Mouse (Mus musculus): Measurements from ENCODE around the gene Ush1c. TPM values are rescaled to one million over a fixed set of nuclear protein-coding genes. Genes with fewer than 3 reads are reported as not detected.
A peak's percentile ranks its signal among the peaks of the same experiment; 100 is the strongest.

Gene Ush1c
- polyA plus RNA-seq, 1 experiment from 2014 or later = 2.5 TPM

GRCm38 (mm10) chr7:46247606-46248005, 9.3 kb upstream of the Ush1c start:
- Histone ChIP-seq H3K27ac (ENCODE audit: low read length) (no peak overlapping the region), H3K9me3 (ENCODE audit: control insufficient read depth, low read length) (no peaks in the 10 kb centered on the region), H3K4me1 (replicated peaks; ENCODE audit: control insufficient read depth, insufficient read depth, low read length) (no peaks in the 10 kb centered on the region), H3K9ac (replicated peaks; ENCODE audit: low read depth, low read length) (no peak overlapping the region), H3K36me3 (ENCODE audit: control insufficient read depth, insufficient read depth) (no peaks in the 10 kb centered on the region), H3K27me3 (replicated peaks; ENCODE audit: control insufficient read depth, insufficient read depth, low read length) (no peaks in the 10 kb centered on the region), H3K4me3 (replicated peaks; ENCODE audit: low read length) (no peak overlapping the region), H3K4me2 (ENCODE audit: low read length) (no peak overlapping the region)
- 87% methylated on average over 3 of the region's 3 CpGs for WGBS
- ATAC-seq = no peak

DNA sequence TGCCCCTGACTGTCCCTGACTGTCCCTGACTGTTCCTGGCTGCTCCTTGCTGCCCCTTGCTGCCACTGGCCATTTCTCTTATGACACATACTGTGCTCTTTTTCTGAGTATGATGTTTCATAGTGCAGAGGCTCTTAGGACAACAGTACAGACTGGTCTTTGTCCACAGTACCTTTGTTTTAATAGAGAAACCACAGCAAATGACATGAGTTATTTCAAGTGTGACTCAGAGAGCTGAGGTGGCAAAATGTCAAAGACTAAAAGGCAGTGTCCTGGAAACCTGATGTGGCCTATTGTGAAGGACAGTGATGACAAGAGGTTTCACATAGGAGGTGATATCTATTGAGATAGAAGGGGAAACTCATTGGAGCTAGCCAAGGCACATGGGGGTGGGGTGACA, 8.6 kb upstream of the Ush1c start:
- no peaks in the 10 kb centered on the region for H3K9me3 ChIP-seq (ENCODE audit: control insufficient read depth, low read length)
- H3K4me3 ChIP-seq (replicated peaks; ENCODE audit: low read length) = no peak overlapping the region
- H3K36me3 ChIP-seq (ENCODE audit: control insufficient read depth, insufficient read depth) = no peaks in the 10 kb centered on the region
- ATAC-seq = no peak
- no peak overlapping the region for H3K9ac ChIP-seq (replicated peaks; ENCODE audit: low read depth, low read length)
- H3K4me1 ChIP-seq (replicated peaks; ENCODE audit: control insufficient read depth, insufficient read depth, low read length) = no peaks in the 10 kb centered on the region
- H3K27ac ChIP-seq (ENCODE audit: low read length) = no peak overlapping the region
- H3K4me2 ChIP-seq (ENCODE audit: low read length) = no peak overlapping the region
- H3K27me3 ChIP-seq (replicated peaks; ENCODE audit: control insufficient read depth, insufficient read depth, low read length) = no peaks in the 10 kb centered on the region

GRCm38 (mm10) chr7:46240696-46241095, 2.4 kb upstream of the Ush1c start, which contains the start of gene Otog:
Gene Otog, plus strand, starts transcription at chr7:46240987.
- H3K9ac ChIP-seq (replicated peaks; ENCODE audit: low read depth, low read length) = no peak within 1 kb of the TSS
- H3K4me2 ChIP-seq (ENCODE audit: low read length) = no peak within 1 kb of the TSS
- whole genome bisulfite sequencing = 37% methylated on average over 2 of the region's 2 CpGs
- ATAC-seq = no peak
- H3K4me1 ChIP-seq (replicated peaks; ENCODE audit: control insufficient read depth, insufficient read depth, low read length) = peaks cover 9% of the 10 kb centered on the region
- no peaks in the 10 kb centered on the region for H3K36me3 ChIP-seq (ENCODE audit: control insufficient read depth, insufficient read depth)
- no peaks in the 10 kb centered on the region for H3K9me3 ChIP-seq (ENCODE audit: control insufficient read depth, low read length)
- H3K27me3 ChIP-seq (replicated peaks; ENCODE audit: control insufficient read depth, insufficient read depth, low read length) = no peaks in the 10 kb centered on the region
- no peak within 1 kb of the TSS for H3K27ac ChIP-seq (ENCODE audit: low read length)
- no peak within 1 kb of the TSS for H3K4me3 ChIP-seq (replicated peaks; ENCODE audit: low read length)

GRCm38 (mm10) chr7:46240091-46240490, 1.8 kb upstream of the Ush1c start:
- Histone ChIP-seq H3K4me3 (replicated peaks; ENCODE audit: low read length) (no peak overlapping the region), H3K36me3 (ENCODE audit: control insufficient read depth, insufficient read depth) (no peaks in the 10 kb centered on the region), H3K4me1 (replicated peaks; ENCODE audit: control insufficient read depth, insufficient read depth, low read length) (peaks cover 11% of the 10 kb centered on the region), H3K9me3 (ENCODE audit: control insufficient read depth, low read length) (no peaks in the 10 kb centered on the region), H3K27ac (ENCODE audit: low read length) (no peak overlapping the region), H3K9ac (replicated peaks; ENCODE audit: low read depth, low read length) (no peak overlapping the region), H3K4me2 (ENCODE audit: low read length) (no peak overlapping the region), H3K27me3 (replicated peaks; ENCODE audit: control insufficient read depth, insufficient read depth, low read length) (no peaks in the 10 kb centered on the region)
- WGBS = 69% methylated on average over 4 of the region's 4 CpGs
- ATAC-seq = no peak

DNA sequence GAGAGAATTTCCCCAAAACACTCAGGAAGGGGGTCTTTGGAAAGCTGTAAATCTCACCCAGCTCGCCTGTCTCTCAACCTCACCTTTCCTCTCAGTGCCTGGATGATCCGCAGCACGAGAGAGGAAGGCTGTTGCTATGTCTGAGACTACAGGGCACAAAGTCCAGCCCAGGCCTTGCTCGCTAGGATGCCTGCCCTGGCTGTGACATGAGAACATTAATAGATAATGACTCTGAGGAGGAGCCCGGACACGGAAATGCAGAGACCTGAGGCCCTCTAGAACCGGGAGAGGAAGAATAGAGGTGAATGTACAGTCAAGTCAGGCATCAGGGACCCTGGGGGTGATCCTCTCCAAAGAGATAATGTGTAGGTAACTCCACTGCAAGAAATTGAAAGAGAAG, 1.1 kb downstream of the Ush1c start:
- H3K4me1 ChIP-seq (replicated peaks; ENCODE audit: control insufficient read depth, insufficient read depth, low read length) = peaks cover 11% of the 10 kb centered on the region

GRCm38 (mm10) chr7:46236363-46236762, 1.9 kb downstream of the Ush1c start:
- Histone ChIP-seq H3K4me1 (replicated peaks; ENCODE audit: control insufficient read depth, insufficient read depth, low read length) (peaks cover 11% of the 10 kb centered on the region), H3K9me3 (ENCODE audit: control insufficient read depth, low read length) (no peaks in the 10 kb centered on the region), H3K36me3 (ENCODE audit: control insufficient read depth, insufficient read depth) (no peaks in the 10 kb centered on the region), H3K27me3 (replicated peaks; ENCODE audit: control insufficient read depth, insufficient read depth, low read length) (no peaks in the 10 kb centered on the region), H3K27ac (ENCODE audit: low read length) (0 out of 2 replicates have a peak overlapping the region, but pooled peaks have one; percentile 1), H3K4me2 (ENCODE audit: low read length) (0 out of 2 replicates have a peak overlapping the region, but pooled peaks have one; percentile 17), H3K9ac (replicated peaks; ENCODE audit: low read depth, low read length) (no peak overlapping the region), H3K4me3 (replicated peaks; ENCODE audit: low read length) (no peak overlapping the region)
- ATAC-seq = 0 out of 2 replicates have a peak, but pooled peaks have one; percentile 14
- WGBS = 79% methylated on average over 15 of the region's 15 CpGs

More for the DNA sequence above, 1.1 kb downstream of the Ush1c start:
- Histone ChIP-seq H3K27ac (ENCODE audit: low read length) (no peak overlapping the region), H3K4me3 (replicated peaks; ENCODE audit: low read length) (no peak overlapping the region), H3K4me2 (ENCODE audit: low read length) (no peak overlapping the region), H3K9me3 (ENCODE audit: control insufficient read depth, low read length) (no peaks in the 10 kb centered on the region), H3K27me3 (replicated peaks; ENCODE audit: control insufficient read depth, insufficient read depth, low read length) (no peaks in the 10 kb centered on the region), H3K36me3 (ENCODE audit: control insufficient read depth, insufficient read depth) (no peaks in the 10 kb centered on the region), H3K9ac (replicated peaks; ENCODE audit: low read depth, low read length) (no peak overlapping the region)
- ATAC-seq = no peak
- 79% methylated on average over 7 of the region's 7 CpGs for WGBS

DNA sequence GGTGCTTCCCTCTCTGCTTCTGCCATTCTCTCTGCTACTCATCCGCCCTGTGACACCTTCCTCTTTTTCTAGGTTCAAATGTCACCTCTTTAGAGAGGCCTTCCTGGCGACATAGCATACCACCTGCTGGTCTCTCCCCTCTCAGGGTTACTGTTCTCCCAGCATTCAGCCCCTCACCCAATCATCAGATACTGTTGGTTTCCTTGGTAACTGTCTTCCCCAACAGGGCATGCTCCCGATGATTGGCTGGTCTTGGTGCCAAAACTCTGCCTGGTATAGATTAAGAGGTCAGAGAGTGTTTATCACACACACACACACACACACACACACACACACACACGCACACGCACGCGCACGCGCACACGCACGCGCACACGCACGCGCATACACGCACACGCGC, 2.4 kb downstream of the Ush1c start:
- Histone ChIP-seq H3K4me3 (replicated peaks; ENCODE audit: low read length) (no peak overlapping the region), H3K27ac (ENCODE audit: low read length) (peak overlapping the region; percentile 9; the same call in 1 of the 2 replicates), H3K9me3 (ENCODE audit: control insufficient read depth, low read length) (no peaks in the 10 kb centered on the region), H3K4me2 (ENCODE audit: low read length) (no peak overlapping the region), H3K36me3 (ENCODE audit: control insufficient read depth, insufficient read depth) (no peaks in the 10 kb centered on the region), H3K27me3 (replicated peaks; ENCODE audit: control insufficient read depth, insufficient read depth, low read length) (no peaks in the 10 kb centered on the region), H3K9ac (replicated peaks; ENCODE audit: low read depth, low read length) (no peak overlapping the region), H3K4me1 (replicated peaks; ENCODE audit: control insufficient read depth, insufficient read depth, low read length) (peaks cover 11% of the 10 kb centered on the region)
- ATAC-seq = peak; percentile 74; the same call in 1 of the 2 replicates
- WGBS = 60% methylated on average over 18 of the region's 18 CpGs

DNA sequence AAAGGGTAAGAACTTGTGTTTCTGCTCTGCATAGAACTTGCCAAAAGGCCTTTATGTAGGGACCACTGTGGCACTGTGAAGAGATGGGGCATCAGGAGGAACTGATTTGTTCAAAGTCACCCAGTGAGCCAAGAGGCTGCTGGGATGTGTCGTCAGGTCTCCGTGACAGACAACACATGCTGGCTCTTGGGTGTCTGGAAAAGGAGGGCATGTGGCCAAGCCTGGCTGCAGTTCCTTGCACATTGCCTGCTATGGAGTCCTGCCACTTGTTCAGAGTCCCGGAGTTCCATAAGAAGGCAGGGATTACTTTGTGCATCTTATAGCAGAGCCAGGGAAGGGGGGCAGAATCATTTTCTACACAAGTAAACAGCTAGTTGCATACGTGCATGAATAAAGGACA, 11.4 kb downstream of the Ush1c start:
- peak overlapping the region; percentile 70 for H3K27ac ChIP-seq (ENCODE audit: low read length)
- H3K4me3 ChIP-seq (replicated peaks; ENCODE audit: low read length) = no peak overlapping the region
- ATAC-seq = peak; percentile 90
- no peak overlapping the region for H3K9ac ChIP-seq (replicated peaks; ENCODE audit: low read depth, low read length)
- no peak overlapping the region for H3K4me2 ChIP-seq (ENCODE audit: low read length)
- H3K27me3 ChIP-seq (replicated peaks; ENCODE audit: control insufficient read depth, insufficient read depth, low read length) = no peaks in the 10 kb centered on the region
- WGBS = 34% methylated on average over 4 of the region's 4 CpGs
- H3K4me1 ChIP-seq (replicated peaks; ENCODE audit: control insufficient read depth, insufficient read depth, low read length) = peaks cover 17% of the 10 kb centered on the region
- no peaks in the 10 kb centered on the region for H3K9me3 ChIP-seq (ENCODE audit: control insufficient read depth, low read length)
- H3K36me3 ChIP-seq (ENCODE audit: control insufficient read depth, insufficient read depth) = no peaks in the 10 kb centered on the region

DNA sequence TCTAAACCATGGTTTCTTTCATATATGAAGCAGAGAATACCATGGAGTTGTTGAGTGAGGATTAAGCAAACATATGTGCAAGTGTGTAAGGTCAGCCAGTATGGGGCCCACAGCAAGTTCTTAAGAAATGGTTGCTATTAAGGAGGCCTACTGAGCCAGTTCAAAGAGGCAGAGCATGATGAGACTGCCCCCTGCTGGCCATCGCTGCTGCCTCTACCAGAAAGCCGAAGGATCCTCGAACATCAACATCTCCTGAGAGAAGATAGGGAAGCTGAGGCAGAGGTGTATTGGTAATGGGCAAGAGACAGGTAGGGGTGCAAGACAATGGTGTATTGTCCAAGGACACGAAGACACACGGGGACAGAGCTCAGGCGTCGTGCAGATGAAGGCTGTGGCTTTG, 12.1 kb downstream of the Ush1c start:
- Histone ChIP-seq H3K4me1 (replicated peaks; ENCODE audit: control insufficient read depth, insufficient read depth, low read length) (peaks cover 17% of the 10 kb centered on the region), H3K4me2 (ENCODE audit: low read length) (no peak overlapping the region), H3K4me3 (replicated peaks; ENCODE audit: low read length) (no peak overlapping the region), H3K36me3 (ENCODE audit: control insufficient read depth, insufficient read depth) (no peaks in the 10 kb centered on the region), H3K9ac (replicated peaks; ENCODE audit: low read depth, low read length) (no peak overlapping the region), H3K9me3 (ENCODE audit: control insufficient read depth, low read length) (no peaks in the 10 kb centered on the region), H3K27me3 (replicated peaks; ENCODE audit: control insufficient read depth, insufficient read depth, low read length) (no peaks in the 10 kb centered on the region), H3K27ac (ENCODE audit: low read length) (peak overlapping the region; percentile 57; the same call in 1 of the 2 replicates)
- 18% methylated on average over 7 of the region's 7 CpGs for WGBS
- no peak for ATAC-seq

DNA sequence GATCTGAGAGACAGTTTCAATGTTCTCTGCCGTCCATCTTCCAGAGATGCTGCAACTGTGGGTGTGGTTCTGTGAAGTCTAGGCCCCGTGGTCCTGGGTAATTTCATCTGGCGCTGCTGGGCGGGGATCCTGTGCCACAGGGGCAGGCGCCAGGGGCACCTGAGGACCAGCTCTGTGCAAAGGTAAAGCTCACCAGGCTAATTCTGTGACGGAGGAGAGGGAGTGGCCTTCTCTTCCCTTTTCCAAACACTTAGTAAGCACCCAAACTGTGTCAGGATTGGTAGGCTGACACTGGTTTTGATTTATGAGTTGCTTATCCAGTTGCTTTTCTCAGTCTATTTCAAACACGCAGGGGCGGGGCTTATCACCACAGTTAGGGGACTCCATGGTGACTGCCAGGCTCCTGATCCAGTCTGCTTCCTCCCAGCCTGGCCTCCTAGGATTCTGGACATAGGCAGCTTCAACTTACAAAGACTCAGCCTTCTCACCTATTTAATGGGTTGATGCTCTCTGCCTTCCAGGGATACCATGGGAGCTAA, 17.6 kb downstream of the Ush1c start:
- H3K9ac ChIP-seq (replicated peaks; ENCODE audit: low read depth, low read length) = no peak overlapping the region
- H3K9me3 ChIP-seq (ENCODE audit: control insufficient read depth, low read length) = no peaks in the 10 kb centered on the region
- H3K36me3 ChIP-seq (ENCODE audit: control insufficient read depth, insufficient read depth) = no peaks in the 10 kb centered on the region
- H3K4me3 ChIP-seq (replicated peaks; ENCODE audit: low read length) = no peak overlapping the region
- 79% methylated on average over 8 of the region's 8 CpGs for WGBS
- H3K4me1 ChIP-seq (replicated peaks; ENCODE audit: control insufficient read depth, insufficient read depth, low read length) = no peaks in the 10 kb centered on the region
- no peaks in the 10 kb centered on the region for H3K27me3 ChIP-seq (replicated peaks; ENCODE audit: control insufficient read depth, insufficient read depth, low read length)
- no peak overlapping the region for H3K27ac ChIP-seq (ENCODE audit: low read length)
- no peak for ATAC-seq
- no peak overlapping the region for H3K4me2 ChIP-seq (ENCODE audit: low read length)
